Mouse (Mus musculus) urinary bladder, postnatal 14 days (tissue): Measurements from ENCODE around the gene Rtkn2.
A peak's percentile ranks its signal among the peaks of the same experiment; 100 is the strongest.

Source experiments
- DNase-seq: peaks from one replicate; pipeline ENCODE4 v3.0.0; 2021; ENCODE audit warnings: low spot score

The Rtkn2 gene

GRCm38 (mm10) chr10:67979401-67980157 lies at the start of gene Rtkn2:
Rtkn2 (plus strand) TSS chr10:67979570.
- peak; percentile 92 for DNase-seq

DNA sequence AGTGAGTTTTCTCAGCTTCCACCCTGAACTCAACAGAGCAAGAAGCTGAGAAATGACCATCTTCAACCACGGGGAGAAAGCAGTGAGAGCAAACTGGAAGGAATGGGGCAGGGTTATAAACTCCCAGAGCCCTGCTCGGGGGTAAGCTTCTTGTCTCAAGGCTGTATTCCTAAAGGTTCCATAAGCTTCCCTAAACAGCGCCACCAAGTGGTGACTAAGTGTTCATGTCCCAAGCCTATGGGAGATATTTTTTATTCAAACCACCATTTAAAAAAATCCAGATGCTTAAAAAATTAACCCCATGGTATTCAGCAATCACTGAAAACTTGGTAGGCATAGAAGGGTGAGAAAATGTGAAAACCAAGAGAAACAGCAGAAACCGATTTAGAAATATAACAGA lies 48.0 kb upstream of the Rtkn2 start:
- no peak for DNase-seq

- no peak for DNase-seq
Measured at GRCm38 (mm10) chr10:67932780-67933179, 46.6 kb upstream of the Rtkn2 start.

DNA sequence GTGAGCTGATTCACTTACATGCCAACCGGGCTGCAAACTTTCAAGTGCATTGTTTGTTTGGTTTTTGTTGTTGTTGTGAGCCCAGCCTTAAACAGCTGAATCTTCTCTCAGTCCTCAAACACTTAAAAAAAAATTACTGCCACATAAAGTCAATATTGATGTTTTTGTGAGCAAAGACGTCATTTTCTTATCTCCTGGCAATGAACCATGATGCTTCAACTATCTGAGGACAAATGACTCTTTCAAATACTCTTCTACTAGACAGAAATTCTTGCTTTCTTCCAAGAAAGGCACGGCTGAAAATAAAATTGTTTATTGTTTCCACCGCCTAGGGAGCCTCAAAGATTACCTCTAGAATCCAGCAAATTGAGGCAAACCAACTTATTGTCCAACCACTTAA lies 42.4 kb upstream of the Rtkn2 start:
- no peak for DNase-seq

DNA sequence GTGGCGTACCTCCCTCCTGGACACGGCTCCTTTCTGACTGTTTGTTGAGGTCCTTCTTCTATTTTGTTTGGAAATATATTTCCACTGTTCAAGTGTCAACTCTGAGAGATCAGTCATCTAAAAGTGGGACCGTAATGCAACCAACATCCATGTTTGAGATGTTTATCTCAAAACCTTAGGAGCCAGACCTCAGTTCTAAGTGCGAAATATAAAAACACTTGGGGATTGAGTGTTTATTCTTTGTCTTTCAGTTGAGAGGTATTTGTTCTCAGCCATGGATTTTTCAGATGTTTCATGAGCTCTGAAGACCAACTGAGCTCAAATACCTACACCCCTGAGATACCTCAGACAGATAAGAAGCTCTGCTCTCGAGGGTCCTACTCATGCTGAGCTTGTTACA lies 41.6 kb upstream of the Rtkn2 start:
- DNase-seq: no peak

- DNase-seq: no peak
Measured at GRCm38 (mm10) chr10:67939546-67939945, 39.8 kb upstream of the Rtkn2 start.

DNA sequence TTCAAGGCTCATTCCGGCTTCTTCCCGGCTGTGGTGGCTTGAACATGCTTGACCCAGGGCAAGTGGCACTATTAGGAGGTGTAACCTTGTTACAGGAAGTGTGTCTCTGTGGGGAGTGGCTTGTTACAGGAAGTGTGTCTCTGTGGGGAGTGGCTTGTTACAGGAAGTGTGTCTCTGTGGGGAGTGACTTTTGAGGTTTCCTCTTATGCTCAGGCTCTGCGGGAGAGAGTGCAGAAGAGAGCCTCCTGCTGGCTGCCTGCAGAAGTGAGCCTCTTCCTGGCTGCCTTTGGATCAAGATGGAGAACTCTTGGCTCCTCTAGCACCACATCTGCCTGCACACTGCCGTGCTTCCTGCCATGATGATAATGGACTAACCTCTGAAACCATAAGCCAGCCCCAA lies 35.9 kb upstream of the Rtkn2 start:
- DNase-seq: no peak

GRCm38 (mm10) chr10:67950059-67950748 lies 29.2 kb upstream of the Rtkn2 start:
- no peak for DNase-seq

GRCm38 (mm10) chr10:67951690-67952089 lies 27.7 kb upstream of the Rtkn2 start:
- DNase-seq: no peak

DNA sequence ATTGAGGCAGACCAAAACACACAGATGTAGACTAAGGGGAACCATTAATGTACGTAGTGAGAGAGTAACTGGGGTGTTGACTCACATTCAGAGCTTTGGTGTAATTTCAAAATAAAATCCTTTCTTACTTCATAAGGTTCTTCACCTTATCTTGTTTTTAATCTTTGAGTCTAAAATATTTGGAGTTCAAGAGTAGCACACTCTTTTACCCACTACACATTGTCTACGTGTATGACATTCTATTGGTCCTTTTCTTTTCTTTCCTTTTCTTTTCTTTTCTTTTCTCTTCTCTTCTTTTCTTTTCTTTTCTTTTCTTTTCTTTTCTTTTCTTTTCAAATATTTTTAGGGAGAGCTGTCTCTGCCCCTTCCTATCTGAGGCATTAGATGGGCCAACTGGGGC lies 23.4 kb upstream of the Rtkn2 start:
- DNase-seq: no peak

- no peak for DNase-seq
Measured at GRCm38 (mm10) chr10:67959982-67960381, 19.4 kb upstream of the Rtkn2 start.

DNA sequence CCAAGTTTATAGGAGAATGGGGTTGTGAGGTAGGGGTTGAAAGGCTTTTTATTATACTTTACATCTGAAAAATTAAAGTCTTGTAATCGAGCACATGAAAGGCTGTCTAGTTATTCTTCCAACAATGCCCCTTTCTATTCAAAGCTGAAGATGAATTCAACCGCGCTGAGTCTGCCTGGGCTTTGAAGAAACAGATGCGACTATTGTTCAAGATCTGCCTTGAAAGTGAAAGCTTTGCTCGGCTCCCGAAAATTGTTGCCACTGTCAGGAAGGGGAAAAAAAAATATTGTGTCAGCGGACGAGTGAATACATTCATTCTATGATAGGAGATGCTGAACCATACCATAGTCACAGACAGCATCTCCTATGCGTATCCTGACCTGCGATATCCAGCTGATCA lies 16.9 kb upstream of the Rtkn2 start:
- no peak for DNase-seq

DNA sequence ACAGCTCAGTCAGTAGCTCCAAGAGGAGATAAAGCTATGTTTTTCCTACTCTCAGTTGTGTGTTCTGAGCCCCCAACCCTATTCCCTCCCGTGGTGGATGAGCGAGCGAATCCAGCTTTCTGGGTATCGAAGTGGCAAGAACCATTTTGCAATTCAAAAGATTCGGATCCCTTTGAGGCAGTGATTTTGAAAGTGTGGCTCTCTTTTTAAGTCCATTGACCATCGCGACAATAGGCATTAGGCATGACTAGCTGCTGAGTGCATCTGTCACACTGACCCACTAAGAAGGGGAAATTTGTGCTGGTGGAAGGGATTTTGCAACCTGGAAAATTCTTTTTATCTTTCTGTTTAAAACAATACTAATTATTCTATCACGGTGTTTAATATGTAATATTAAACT lies 15.3 kb upstream of the Rtkn2 start:
- DNase-seq: no peak

- DNase-seq: no peak
Measured at GRCm38 (mm10) chr10:67965251-67965986, 14.0 kb upstream of the Rtkn2 start.

GRCm38 (mm10) chr10:67966102-67966501 lies 13.3 kb upstream of the Rtkn2 start:
- DNase-seq: no peak

- no peak for DNase-seq
Measured at GRCm38 (mm10) chr10:67966983-67967382, 12.4 kb upstream of the Rtkn2 start.

GRCm38 (mm10) chr10:67971166-67971796 lies 8.1 kb upstream of the Rtkn2 start:
- DNase-seq: no peak

GRCm38 (mm10) chr10:67977271-67977670 lies 2.1 kb upstream of the Rtkn2 start:
- no peak for DNase-seq

DNA sequence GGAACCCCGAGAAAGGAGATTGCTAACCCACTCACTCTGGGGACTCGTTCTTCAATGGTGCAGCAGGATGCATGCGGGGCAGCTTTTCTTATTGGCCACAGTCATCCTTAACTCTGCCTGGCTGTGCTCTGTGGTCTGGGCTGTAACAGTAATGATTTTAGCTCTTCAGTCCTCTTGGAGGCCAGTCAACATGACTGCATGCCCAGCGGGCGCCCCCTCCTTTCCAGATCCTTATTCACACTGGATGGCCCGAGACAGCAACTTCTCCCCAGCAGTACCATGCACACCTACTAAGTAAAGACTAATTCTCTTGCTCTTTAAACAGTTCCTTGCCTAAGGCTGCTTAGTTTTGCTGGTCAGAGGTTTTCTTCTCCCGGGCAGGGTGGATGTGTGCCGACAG lies 4.4 kb downstream of the Rtkn2 start:
- DNase-seq: no peak

DNA sequence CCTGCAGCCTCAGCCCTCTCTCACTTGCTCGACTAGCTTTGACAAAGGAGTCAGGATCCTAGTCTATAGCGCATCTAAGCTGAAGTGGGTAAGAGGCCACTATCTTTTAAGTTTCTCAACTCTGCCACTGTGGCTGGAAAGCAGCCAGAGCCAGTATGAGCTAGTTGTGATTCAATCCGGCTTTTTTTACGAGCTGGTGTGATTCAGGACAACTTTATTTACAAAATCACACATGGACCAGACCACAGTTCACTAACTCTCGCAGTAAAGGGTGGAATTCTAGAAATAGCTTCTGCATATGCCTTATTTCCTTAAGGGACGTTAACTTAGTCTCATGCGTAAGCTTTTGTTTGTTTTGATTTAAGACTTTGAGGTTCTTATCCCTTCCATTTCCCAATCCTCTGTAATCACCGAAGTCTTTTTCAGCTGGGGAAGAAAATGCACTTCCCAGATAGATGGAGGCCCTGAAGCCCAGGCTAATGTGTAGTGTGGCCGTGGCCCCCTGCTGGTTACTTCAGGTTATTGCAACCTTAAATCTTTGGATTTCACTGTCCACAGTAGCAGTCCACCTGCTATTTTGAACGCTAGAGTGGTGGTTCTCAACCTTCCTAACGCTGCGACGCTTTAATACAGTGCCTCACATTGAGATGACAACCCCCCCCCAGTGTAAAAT lies 5.0 kb downstream of the Rtkn2 start:
- DNase-seq: peak; percentile 53

GRCm38 (mm10) chr10:67985100-67985499 lies 5.7 kb downstream of the Rtkn2 start:
- DNase-seq: no peak

- DNase-seq: no peak
Measured at GRCm38 (mm10) chr10:67995356-67995755, 16.0 kb downstream of the Rtkn2 start.
